ENCODE assay signal across 25 mouse cellular contexts in the genomic region with DNA sequence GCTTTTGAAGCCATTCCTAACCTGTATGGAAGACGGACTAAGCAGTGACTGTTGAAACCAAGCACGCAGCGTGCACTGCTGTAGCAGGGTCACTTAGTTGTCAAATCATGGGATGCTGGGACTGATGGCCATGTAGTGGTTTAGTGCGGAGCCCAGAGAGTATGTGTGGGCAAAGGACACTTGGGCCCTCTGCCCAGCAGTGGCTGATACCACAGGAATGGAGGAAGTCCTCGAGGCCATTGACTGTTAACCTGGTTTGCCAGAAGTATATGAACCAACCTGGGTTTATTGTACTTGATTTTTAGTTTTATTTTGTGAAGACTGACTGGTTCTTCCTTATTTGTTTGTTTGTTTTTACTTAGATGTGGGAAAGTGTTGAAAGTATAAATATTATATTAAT.
"Had no signal": no experiment of that assay in that cellular context is flagged by ENCODE, and none has a peak within 500 bp of the region (broad histone marks: within the 10 kb centered on the region; RNA-seq: fewer than 3 reads in every experiment).

No protein-coding gene starts in this region.

- H3K27me3 ChIP-seq: heart, embryonic 12.5 days; hindbrain, embryonic 12.5 days; intestine, embryonic 15.5 days; limb, embryonic 12.5 days had no signal

- H3K9ac ChIP-seq: heart, embryonic 12.5 days; hindbrain, embryonic 12.5 days; hindbrain, embryonic 14.5 days; intestine, embryonic 15.5 days; limb, embryonic 12.5 days had no signal

- DNase-seq: gastrocnemius, adult 2 months; gastrocnemius, postnatal 10 days; gastrocnemius, postnatal 25 days; heart, postnatal 36 days; kidney, adult 18-20 months; kidney, adult 8-10 months; kidney, postnatal 10 days; kidney, postnatal 25 days; kidney, postnatal 4 days; liver had no signal

- H3K36me3 ChIP-seq: heart, embryonic 10.5 days; heart, embryonic 12.5 days; hindbrain, embryonic 10.5 days; hindbrain, embryonic 12.5 days; intestine, embryonic 15.5 days; limb, embryonic 12.5 days had no signal

- H3K4me3 ChIP-seq: gastrocnemius, adult 2 months; heart, embryonic 10.5 days; heart, embryonic 12.5 days; hindbrain, embryonic 10.5 days; hindbrain, embryonic 12.5 days; intestine, embryonic 15.5 days; layer of hippocampus, adult 2 months; left cerebral cortex, adult 2 months; limb, embryonic 10.5 days; limb, embryonic 12.5 days had no signal

- H3K4me2 ChIP-seq: heart, embryonic 12.5 days; hindbrain, embryonic 12.5 days; hindbrain, embryonic 14.5 days; intestine, embryonic 15.5 days; limb, embryonic 12.5 days; liver, embryonic 11.5 days had no signal

- H3K27ac ChIP-seq: gastrocnemius, adult 2 months; heart, embryonic 10.5 days; hindbrain, embryonic 10.5 days; hindbrain, embryonic 12.5 days; hindbrain, embryonic 14.5 days; intestine, embryonic 15.5 days; layer of hippocampus, adult 2 months; left cerebral cortex, adult 2 months; limb, embryonic 10.5 days; limb, embryonic 12.5 days had no signal

- H3K4me1 ChIP-seq: intestine, embryonic 15.5 days had no signal

- ATAC-seq: forebrain, embryonic 16.5 days; hindbrain, embryonic 16.5 days; inflammation-experienced regulatory T-cells, adult 6 months; intestine, embryonic 15.5 days; intestine, postnatal 0 days had no signal

- H3K9me3 ChIP-seq: heart, embryonic 10.5 days; heart, embryonic 12.5 days; hindbrain, embryonic 10.5 days; hindbrain, embryonic 12.5 days; intestine, embryonic 15.5 days; limb, embryonic 10.5 days; limb, embryonic 12.5 days had no signal
